Comparison of ENCODE assay signal across 15 mouse cellular contexts in genomic region chr2:27085801-27086200, GRCm38 (mm10). TPM values are rescaled to one million over a fixed set of nuclear protein-coding genes. Genes with fewer than 3 reads are reported as not detected.
DNase-seq lines count a peak whose midpoint lies in the region; ATAC-seq lines count a peak whose summit lies in the region.
"Had no signal": no experiment of that assay in that cellular context is flagged by ENCODE, and none has a peak within 500 bp of the region (broad histone marks: within the 10 kb centered on the region; RNA-seq: fewer than 3 reads in every experiment).

No protein-coding gene starts in this region.

- H3K4me3 ChIP-seq in kidney, embryonic 15.5 days (replicated peaks), result no peak overlapping the region
- H3K4me3 ChIP-seq in embryonic facial prominence, embryonic 14.5 days (ENCODE audit: low read depth, low read length), result no peak overlapping the region
- H3K4me3 ChIP-seq: erythroblast, embryonic 14.5 days; liver, embryonic 12.5 days had no signal

- no peaks in the 10 kb centered on the region for H3K27me3 ChIP-seq in kidney, embryonic 15.5 days
- H3K27me3 ChIP-seq in embryonic facial prominence, embryonic 14.5 days (replicated peaks; ENCODE audit: control insufficient read depth, insufficient read depth, low read length), result no peaks in the 10 kb centered on the region

- no peak overlapping the region for H3K4me2 ChIP-seq in kidney, embryonic 15.5 days
- H3K4me2 ChIP-seq in embryonic facial prominence, embryonic 14.5 days (ENCODE audit: low read depth, low read length), result no peak overlapping the region
- H3K4me2 ChIP-seq: liver, embryonic 12.5 days had no signal

- no peaks in the 10 kb centered on the region for H3K9me3 ChIP-seq in kidney, embryonic 15.5 days (replicated peaks)
- H3K9me3 ChIP-seq in embryonic facial prominence, embryonic 14.5 days (ENCODE audit: control insufficient read depth, low read length), result no peaks in the 10 kb centered on the region
- H3K9me3 ChIP-seq: liver, embryonic 12.5 days had no signal

- DNase-seq in gastrocnemius, postnatal 14 days, result peak; percentile 61
- DNase-seq in gastrocnemius, postnatal 25 days, result no peak
- DNase-seq in kidney, postnatal 4 days, result peak; percentile 63 to 66
- peak; percentile 54 for DNase-seq in MN1 (ENCODE audit: low spot score)
- peak; percentile 81 for DNase-seq in embryonic facial prominence, embryonic 14.5 days (ENCODE audit: low spot score)
- no peak for DNase-seq in cerebellum, postnatal 4 days (ENCODE audit: low spot score in 2 of 2)
- no peak for DNase-seq in ovary, postnatal 10 days (ENCODE audit: low spot score)
- DNase-seq: adrenal gland, adult 8-10 months; cerebellum, postnatal 36 days; thymus, postnatal 4 days had no signal

- no peak overlapping the region for H3K27ac ChIP-seq in kidney, embryonic 15.5 days
- H3K27ac ChIP-seq in embryonic facial prominence, embryonic 14.5 days (replicated peaks; ENCODE audit: low read depth, low read length), result no peak overlapping the region
- H3K27ac ChIP-seq: liver, embryonic 12.5 days had no signal

- 13% methylated on average over 2 of the region's 2 CpGs for WGBS in kidney, embryonic 15.5 days
- WGBS in embryonic facial prominence, embryonic 14.5 days, result 11% methylated on average over 2 of the region's 2 CpGs

- intact Hi-C loops in gastrocnemius, postnatal 14 days (cut with DNase I; ENCODE audit: low total_unique reads), result no loop called here

- ATAC-seq in kidney, embryonic 15.5 days (replicated peaks; ENCODE audit: low FRiP score), result no peak
- 0 out of 2 replicates have a peak, but pooled peaks have one; percentile 28 for ATAC-seq in embryonic facial prominence, embryonic 14.5 days (ENCODE audit: low read depth)
- ATAC-seq: CD4-positive, CD25-positive, alpha-beta regulatory T cell, adult 4 months; liver, embryonic 12.5 days had no signal

- peaks cover 49% of the 10 kb centered on the region for H3K4me1 ChIP-seq in kidney, embryonic 15.5 days
- peaks cover 18% of the 10 kb centered on the region for H3K4me1 ChIP-seq in embryonic facial prominence, embryonic 14.5 days (ENCODE audit: control insufficient read depth, insufficient read depth, low read length)

- H3K9ac ChIP-seq in kidney, embryonic 15.5 days, result no peak overlapping the region
- no peak overlapping the region for H3K9ac ChIP-seq in embryonic facial prominence, embryonic 14.5 days (ENCODE audit: low read depth, low read length)
- H3K9ac ChIP-seq: liver, embryonic 12.5 days had no signal

- no peaks in the 10 kb centered on the region for H3K36me3 ChIP-seq in kidney, embryonic 15.5 days
- no peaks in the 10 kb centered on the region for H3K36me3 ChIP-seq in embryonic facial prominence, embryonic 14.5 days (ENCODE audit: control insufficient read depth, insufficient read depth, low read length)
- H3K36me3 ChIP-seq: liver, embryonic 12.5 days had no signal

RNA-seq across cellular contexts. Expression of gene Adamtsl2, which starts 6.6 kb away (rescaled TPM):
- total RNA-seq in gastrocnemius, postnatal 14 days (2021), result 10 to 100 TPM in 1 of 2 experiments, 1 to 10 TPM in 1; 6.3 to 10.5 TPM
- total RNA-seq in gastrocnemius, postnatal 25 days (2021), result 1 to 10 TPM; 8.2 to 8.7 TPM
- 1.3 and 1.7 TPM in 2 replicates for polyA plus RNA-seq in kidney, embryonic 15.5 days (2015; fragmentation: Nextera tagmentation; extraction: Ambion mirVana)
- polyA plus RNA-seq in embryonic facial prominence, embryonic 14.5 days (2014; fragmentation: Nextera tagmentation; extraction: Ambion mirVana), result 4.6 and 8.0 TPM in 2 replicates
- total RNA-seq: hematopoietic stem cell, adult 5-6 weeks had no signal
- polyA plus RNA-seq: erythroblast, embryonic 14.5 days had no signal

RNA-seq across cellular contexts. Expression of gene Mymk, which starts 13.8 kb away (rescaled TPM):
- 10 to 100 TPM; 30.5 to 36.4 TPM for total RNA-seq in gastrocnemius, postnatal 14 days (2021)
- 10 to 100 TPM in 1 of 2 experiments, 1 to 10 TPM in 1; 4.8 to 14.4 TPM for total RNA-seq in gastrocnemius, postnatal 25 days (2021)
- polyA plus RNA-seq in kidney, embryonic 15.5 days (2015; fragmentation: Nextera tagmentation; extraction: Ambion mirVana), result 3.4 and 5.3 TPM in 2 replicates
- polyA plus RNA-seq in embryonic facial prominence, embryonic 14.5 days (2014; fragmentation: Nextera tagmentation; extraction: Ambion mirVana), result 90.3 and 111 TPM in 2 replicates
- total RNA-seq: hematopoietic stem cell, adult 5-6 weeks had no signal
- polyA plus RNA-seq: CD4-positive, CD25-positive, alpha-beta regulatory T cell, adult 4 months; erythroblast, embryonic 14.5 days had no signal

RNA-seq across cellular contexts. Expression of gene Fam163b, which starts 56.5 kb away (rescaled TPM):
- total RNA-seq in gastrocnemius, postnatal 14 days (2021), result under 1 TPM; 0.07 to 0.08 TPM
- total RNA-seq in gastrocnemius, postnatal 25 days (2021), result not detected
- polyA plus RNA-seq in kidney, embryonic 15.5 days (2015; fragmentation: Nextera tagmentation; extraction: Ambion mirVana), result 0.18 and 0.30 TPM in 2 replicates
- polyA plus RNA-seq in embryonic facial prominence, embryonic 14.5 days (2014; fragmentation: Nextera tagmentation; extraction: Ambion mirVana), result 0.31 and 0.35 TPM in 2 replicates
- total RNA-seq: hematopoietic stem cell, adult 5-6 weeks had no signal
- polyA plus RNA-seq: CD4-positive, CD25-positive, alpha-beta regulatory T cell, adult 4 months; erythroblast, embryonic 14.5 days had no signal

RNA-seq across cellular contexts. Expression of gene Slc2a6, which starts 58.0 kb away (rescaled TPM):
- under 1 TPM; 0.11 to 0.62 TPM for total RNA-seq in gastrocnemius, postnatal 14 days (2021)
- under 1 TPM; 0.10 to 0.16 TPM for total RNA-seq in gastrocnemius, postnatal 25 days (2021)
- polyA plus RNA-seq in kidney, embryonic 15.5 days (2015; fragmentation: Nextera tagmentation; extraction: Ambion mirVana), result 0.31 and 0.96 TPM in 2 replicates
- 0.63 and 1.4 TPM in 2 replicates for polyA plus RNA-seq in embryonic facial prominence, embryonic 14.5 days (2014; fragmentation: Nextera tagmentation; extraction: Ambion mirVana)

Comparison
In these comparisons a context has a peak if more than half of its experiments do, and no peak if none do; other contexts are left out.
1. DNase-seq: peak in gastrocnemius, postnatal 14 days (single experiment), kidney, postnatal 4 days (2 of 2), MN1 (single experiment) and embryonic facial prominence, embryonic 14.5 days (single experiment); none in gastrocnemius, postnatal 25 days (single experiment), cerebellum, postnatal 4 days (0 of 2) and ovary, postnatal 10 days (single experiment).